Mouse (Mus musculus) MEL (cell line): Measurements from ENCODE around the gene Il1r2. TPM values are rescaled to one million over a fixed set of nuclear protein-coding genes. Genes with fewer than 3 reads are reported as not detected.

Experiments used
- DNase-seq: peaks from one replicate; pipeline ENCODE4 v3.0.0; 2011; ENCODE audit warnings: low read depth, low spot score
- H3K27ac ChIP-seq: 2 replicates; pipeline ENCODE4 v1.5.1; 2012; ENCODE audit warnings: low read depth, mild to moderate bottlenecking, control low read depth, low read length, moderate library complexity; ENCODE audit not compliant: control insufficient read depth
- H3K27me3 ChIP-seq, 2 experiments: fragments of 150-350 bp in 1 of 2; sonication (generic) in 1 of 2; 2 replicates each; pipeline ENCODE4 v1.6.1; 2012; ENCODE audit warnings: low read length in 2 of 2, mild to moderate bottlenecking in 2 of 2, improper control_type of control experiment in 1 of 2, moderate library complexity in 1 of 2; ENCODE audit not compliant: insufficient read depth in 2 of 2, control insufficient read depth in 1 of 2
- H3K36me3 ChIP-seq, 2 experiments: 2 replicates each; pipeline ENCODE4 v1.6.1; 2012 to 2014; ENCODE audit warnings: low read length in 2 of 2, improper control_type of control experiment in 1 of 2, inconsistent platforms in 1 of 2, mild to moderate bottlenecking in 1 of 2; ENCODE audit not compliant: insufficient read depth in 2 of 2, control insufficient read depth in 1 of 2
- H3K4me1 ChIP-seq, 2 experiments: fragments of 150-350 bp in 1 of 2; sonication (generic) in 1 of 2; 2 replicates each; pipeline ENCODE4 v1.6.1; 2012; ENCODE audit warnings: low read length in 2 of 2, improper control_type of control experiment in 1 of 2, mild to moderate bottlenecking in 1 of 2; ENCODE audit not compliant: insufficient read depth in 2 of 2, control insufficient read depth in 1 of 2
- H3K4me3 ChIP-seq, 2 experiments: fragments of 150-350 bp in 1 of 2; sonication (generic) in 1 of 2; 2 replicates each; pipeline ENCODE4 v1.5.1; 2012; ENCODE audit warnings: low read depth in 2 of 2, low read length in 2 of 2, mild to moderate bottlenecking in 2 of 2, moderate library complexity in 2 of 2, control low read depth in 1 of 2, improper control_type of control experiment in 1 of 2; ENCODE audit not compliant: control insufficient read depth in 1 of 2, insufficient read depth in 1 of 2
- H3K79me2 ChIP-seq: 2 replicates; pipeline ENCODE4 v1.6.1; 2012; ENCODE audit warnings: mild to moderate bottlenecking, low read length, moderate library complexity; ENCODE audit not compliant: control insufficient read depth, poor library complexity, insufficient read depth
- H3K9ac ChIP-seq: 2 replicates; pipeline ENCODE4 v1.6.1; 2012; ENCODE audit warnings: low read depth, mild to moderate bottlenecking, control low read depth, low read length, moderate library complexity; ENCODE audit not compliant: control insufficient read depth, poor library complexity, severe bottlenecking
- H3K9me3 ChIP-seq: fragments of 150-350 bp; sonication (generic); replicated peaks from 2 replicates; pipeline ENCODE4 v1.6.1; 2012; ENCODE audit warnings: mild to moderate bottlenecking, low read length, improper control_type of control experiment, moderate library complexity; ENCODE audit not compliant: insufficient read depth
- CHD1 ChIP-seq: IDR thresholded peaks from 2 replicates; pipeline ENCODE4 v1.6.1; 2012; ENCODE audit warnings: low read depth, mild to moderate bottlenecking, inconsistent platforms, low read length, improper control_type of control experiment
- E2F4 ChIP-seq: IDR thresholded peaks from 2 replicates; pipeline ENCODE4 v1.6.1; 2011; ENCODE audit warnings: low read depth, low read length, improper control_type of control experiment, borderline replicate concordance
- ELF1 ChIP-seq: IDR thresholded peaks from 2 replicates; pipeline ENCODE4 v1.6.1; 2014; ENCODE audit warnings: low read depth, mild to moderate bottlenecking, inconsistent platforms, low read length, improper control_type of control experiment, moderate library complexity
- GATA1 ChIP-seq: IDR thresholded peaks from 2 replicates; pipeline ENCODE4 v1.6.1; 2011; ENCODE audit warnings: low read depth, low read length, improper control_type of control experiment
- JUND ChIP-seq: IDR thresholded peaks from 2 replicates; pipeline ENCODE4 v1.6.1; 2011; ENCODE audit warnings: low read depth, mild to moderate bottlenecking, improper control_type of control experiment, low read length
- KAT2A ChIP-seq: conservative IDR thresholded peaks from 2 replicates; pipeline ENCODE4 v1.6.1; 2012; ENCODE audit warnings: low read depth, low read length, improper control_type of control experiment, inconsistent platforms
- MEF2A ChIP-seq: IDR thresholded peaks from 2 replicates; pipeline ENCODE4 v1.6.1; 2014; ENCODE audit warnings: low read depth, mild to moderate bottlenecking, inconsistent platforms, low read length, improper control_type of control experiment; ENCODE audit not compliant: poor library complexity, insufficient replicate concordance, severe bottlenecking; ENCODE audit errors: extremely low read depth
- MXI1 ChIP-seq: IDR thresholded peaks from 2 replicates; pipeline ENCODE4 v1.6.1; 2011; ENCODE audit warnings: mild to moderate bottlenecking, low read depth, low read length, improper control_type of control experiment
- MYC ChIP-seq: IDR thresholded peaks from 2 replicates; pipeline ENCODE4 v1.6.1; 2011; ENCODE audit warnings: low read depth, mild to moderate bottlenecking, low read length, improper control_type of control experiment, moderate library complexity
- NELFE ChIP-seq: IDR thresholded peaks from 2 replicates; pipeline ENCODE4 v1.6.1; 2011; ENCODE audit warnings: low read depth, low read length, improper control_type of control experiment
- NRF1 ChIP-seq: IDR thresholded peaks from 2 replicates; pipeline ENCODE4 v1.6.1; 2014; ENCODE audit warnings: low read depth, mild to moderate bottlenecking, inconsistent platforms, low read length, improper control_type of control experiment, moderate library complexity; ENCODE audit not compliant: poor library complexity, insufficient read depth, severe bottlenecking
- RCOR1 ChIP-seq: IDR thresholded peaks from 2 replicates; pipeline ENCODE4 v1.6.1; 2012; ENCODE audit warnings: low read depth, mild to moderate bottlenecking, inconsistent platforms, low read length, improper control_type of control experiment
- SIN3A ChIP-seq: IDR thresholded peaks from 2 replicates; pipeline ENCODE4 v1.6.1; 2012; ENCODE audit warnings: low read length, improper control_type of control experiment, inconsistent platforms
- TCF12 ChIP-seq: IDR thresholded peaks from 2 replicates; pipeline ENCODE4 v1.6.1; 2014; ENCODE audit warnings: low read depth, mild to moderate bottlenecking, inconsistent platforms, low read length, improper control_type of control experiment, moderate library complexity
- UBTF ChIP-seq: IDR thresholded peaks from 2 replicates; pipeline ENCODE4 v1.6.1; 2012; ENCODE audit warnings: low read depth, mild to moderate bottlenecking, inconsistent platforms, low read length, improper control_type of control experiment, moderate library complexity, borderline replicate concordance; ENCODE audit not compliant: insufficient read depth
- USF1 ChIP-seq: IDR thresholded peaks from 2 replicates; pipeline ENCODE4 v1.6.1; 2014; ENCODE audit warnings: low read depth, mild to moderate bottlenecking, inconsistent platforms, low read length, improper control_type of control experiment, moderate library complexity
- USF2 ChIP-seq, 2 experiments: IDR thresholded peaks; 2 replicates each; pipeline ENCODE4 v1.6.1; 2011 to 2012; ENCODE audit warnings: improper control_type of control experiment in 2 of 2, low read length in 2 of 2, borderline replicate concordance in 1 of 2, inconsistent platforms in 1 of 2, low read depth in 1 of 2, mild to moderate bottlenecking in 1 of 2; ENCODE audit not compliant: insufficient read depth in 1 of 2
- ZKSCAN1 ChIP-seq: IDR thresholded peaks from 2 replicates; pipeline ENCODE4 v1.6.1; 2012; ENCODE audit warnings: low read depth, mild to moderate bottlenecking, inconsistent platforms, low read length, improper control_type of control experiment, moderate library complexity
- ZNF384 ChIP-seq: IDR thresholded peaks from 2 replicates; pipeline ENCODE4 v1.6.1; 2012; ENCODE audit warnings: low read depth, mild to moderate bottlenecking, inconsistent platforms, low read length, improper control_type of control experiment
- polyA plus RNA-seq, 2 experiments: library from polyadenylated mRNA; stranded (reverse) in 1 of 2; unstranded in 1 of 2; fragments of >175 nt in 1 of 2; fragments of >200 nt in 1 of 2; gene quantifications; 2 replicates each; pipeline versions ENCODE4 v1.2.1 to v1.2.4; 2012; ENCODE audit warnings: low replicate concordance in 2 of 2, low read depth in 1 of 2; ENCODE audit not compliant: insufficient read length in 2 of 2, insufficient read depth in 1 of 2, missing spikeins in 1 of 2
- total RNA-seq: library from RNA; depleted of rRNA; stranded (reverse); fragments of 300-350 nt; gene quantifications from 2 replicates; pipeline ENCODE4 v1.2.3, GENCODE M21; 2012

The Il1r2 gene
- total and polyA plus RNA-seq, 3 experiments = not detected

- Histone ChIP-seq H3K27ac (no peak overlapping the region), H3K79me2 (no peaks in the 10 kb centered on the region), H3K9me3 (no peaks in the 10 kb centered on the region), H3K9ac (no peak overlapping the region), H3K36me3 (no peaks in the 10 kb centered on the region; a peak in 1 of 4 replicates), H3K4me3 (no peak overlapping the region), H3K27me3 (no peaks in the 10 kb centered on the region; a peak in 1 of 4 replicates), H3K4me1 (peaks cover 0 to 7% of the 10 kb centered on the region in 2 experiments; a peak in 2 of 4 replicates)
- no peak for TF ChIP-seq USF1
- TF ChIP-seq MXI1 = no peak
- TF ChIP-seq SIN3A = no peak
- TF ChIP-seq USF2 (IDR thresholded peaks at IDR 0.05; ENCODE audit: borderline replicate concordance in 1 of 2, insufficient read depth in 1 of 2, low read depth in 1 of 2, low read length in 2 of 2) = no peak
- no peak for TF ChIP-seq RCOR1
- no peak for TF ChIP-seq ZNF384
- TF ChIP-seq GATA1 = no peak
- TF ChIP-seq UBTF = no peak
- DNase-seq = no peak
These were observed 17.3 kb downstream of the Il1r2 start for GRCm38 (mm10) chr1:40091160-40091559.

GRCm38 (mm10) chr1:40092541-40092940 lies 18.7 kb downstream of the Il1r2 start:
- H3K27ac ChIP-seq = no peak overlapping the region
- DNase-seq = no peak
- no peaks in the 10 kb centered on the region for H3K9me3 ChIP-seq
- H3K79me2 ChIP-seq = no peaks in the 10 kb centered on the region
- H3K4me1 ChIP-seq = no peaks in the 10 kb centered on the region
- no peaks in the 10 kb centered on the region for H3K36me3 ChIP-seq
- no peak overlapping the region for H3K9ac ChIP-seq
- H3K4me3 ChIP-seq = no peak overlapping the region
- no peak for TF ChIP-seq NRF1
- no peak for TF ChIP-seq CHD1
- no peak for TF ChIP-seq ZKSCAN1
- TF ChIP-seq ELF1 = no peak
- no peak for TF ChIP-seq TCF12
- TF ChIP-seq NELFE = no peak
- no peak for TF ChIP-seq MEF2A
- no peak for TF ChIP-seq MYC
- TF ChIP-seq KAT2A = no peak
- no peak for TF ChIP-seq JUND
- TF ChIP-seq ZNF384 = no peak
- TF ChIP-seq E2F4 = no peak
- H3K27me3 ChIP-seq = no peaks in the 10 kb centered on the region; a peak in 1 of 4 replicates
